Comparison of ENCODE assay signal across 8 mouse cellular contexts in the genomic region with DNA sequence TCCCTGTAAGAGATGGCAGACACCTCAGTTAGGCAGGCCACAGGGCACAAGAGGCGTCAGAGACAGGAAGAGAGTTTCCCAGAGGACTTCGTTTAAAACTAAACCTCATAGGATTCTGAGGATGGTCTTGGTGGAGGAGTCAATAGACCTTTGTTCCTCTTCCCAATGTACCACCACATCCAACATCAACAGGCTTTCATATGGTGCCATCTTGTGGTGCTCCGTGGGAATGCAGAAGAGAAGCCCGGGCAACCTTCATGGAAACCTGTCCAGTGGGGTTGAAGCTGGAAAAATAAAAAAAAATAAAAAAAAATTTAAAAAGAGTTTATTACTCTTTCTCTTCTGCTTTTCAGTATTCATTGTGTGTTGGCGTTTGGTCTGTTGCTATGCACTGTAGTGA. TPM values are rescaled to one million over a fixed set of nuclear protein-coding genes. Genes with fewer than 3 reads are reported as not detected.
DNase-seq lines count a peak whose midpoint lies in the region; ATAC-seq and TF ChIP-seq lines count a peak whose summit lies in the region.
"Not testable (repeated sequence)": the region's sequence is repeated elsewhere in the genome, so short reads cannot be mapped to it uniquely, and the experiment has no call there.

No protein-coding gene starts in this region.

- not testable (repeated sequence) for H3K4me3 ChIP-seq in hindbrain, embryonic 14.5 days (replicated peaks; ENCODE audit: low read length); lung, embryonic 14.5 days (ENCODE audit: low read depth, low read length)

- DNase-seq in adrenal gland, adult (ENCODE audit: inconsistent age in 2 of 2, low spot score in 1 of 2), result peak; percentile 38 to 85
- DNase-seq in cerebellum, postnatal 14 days, result peak; percentile 85 to 86
- DNase-seq in frontal cortex, adult 2 months (ENCODE audit: extremely low spot score in 1 of 2, low spot score in 1 of 2), result peak; percentile 44 to 88
- peak; percentile 83 for DNase-seq in hindbrain, embryonic 14.5 days (ENCODE audit: low spot score)
- DNase-seq in layer of hippocampus, adult 9-11 months, result peak; percentile 42
- peak; percentile 76 for DNase-seq in lung, embryonic 14.5 days
- DNase-seq in retina, postnatal 1 day, result peak; percentile 68
- DNase-seq in yolk sac, embryonic 10.5 days (ENCODE audit: low spot score), result peak; percentile 20

- not testable (repeated sequence) for H3K9me3 ChIP-seq in hindbrain, embryonic 14.5 days (ENCODE audit: control insufficient read depth, low read length); lung, embryonic 14.5 days (ENCODE audit: low read depth, low read length)

- not testable (repeated sequence) for H3K9ac ChIP-seq in hindbrain, embryonic 14.5 days; lung, embryonic 14.5 days

- not testable (repeated sequence) for H3K36me3 ChIP-seq in hindbrain, embryonic 14.5 days (replicated peaks; ENCODE audit: control insufficient read depth, insufficient read depth); lung, embryonic 14.5 days (ENCODE audit: insufficient read depth)

- H3K27ac ChIP-seq in hindbrain, embryonic 14.5 days; lung, embryonic 14.5 days (ENCODE audit: low read depth): not testable (repeated sequence)

- not testable (repeated sequence) for H3K4me2 ChIP-seq in hindbrain, embryonic 14.5 days (replicated peaks); lung, embryonic 14.5 days

- 34% methylated on average over 5 of the region's 5 CpGs for WGBS in hindbrain, embryonic 14.5 days
- WGBS in lung, embryonic 14.5 days, result 16% methylated on average over 5 of the region's 5 CpGs

- not testable (repeated sequence) for ATAC-seq in hindbrain, embryonic 14.5 days (ENCODE audit: low FRiP score)
- 0 out of 2 replicates have a peak, but pooled peaks have one; percentile 49 for ATAC-seq in lung, embryonic 14.5 days (ENCODE audit: insufficient read depth)

- H3K27me3 ChIP-seq in hindbrain, embryonic 14.5 days (ENCODE audit: control insufficient read depth, insufficient read depth, low read length); lung, embryonic 14.5 days (ENCODE audit: insufficient read depth, low read length): not testable (repeated sequence)

- TF ChIP-seq CTCF in lung, embryonic 14.5 days (IDR thresholded peaks at IDR 0.05; ENCODE audit: low read depth), result peak; percentile 80

- not testable (repeated sequence) for H3K4me1 ChIP-seq in hindbrain, embryonic 14.5 days (replicated peaks; ENCODE audit: control insufficient read depth, insufficient read depth, low read length); lung, embryonic 14.5 days (ENCODE audit: insufficient read depth)

RNA-seq across cellular contexts. Expression of gene Susd5, which starts 59.7 kb away (rescaled TPM):
- polyA plus RNA-seq in frontal cortex, adult 2 months (2012; rRNA removed), result 2.8 and 3.4 TPM in 2 replicates
- 0.39 and 0.65 TPM in 2 replicates for polyA plus RNA-seq in hindbrain, embryonic 14.5 days (2014; fragmentation: Nextera tagmentation; extraction: Ambion mirVana)
- polyA plus RNA-seq in lung, embryonic 14.5 days (2014; fragmentation: Nextera tagmentation; extraction: Ambion mirVana), result 0.26 and 0.46 TPM in 2 replicates

Comparison
In these comparisons a context has a peak if more than half of its experiments do, and no peak if none do; other contexts are left out.
1. DNase-seq: peak in every context shown above with its lines; median percentile 86 in cerebellum, postnatal 14 days; 83 in hindbrain, embryonic 14.5 days; 76 in lung, embryonic 14.5 days; 68 in retina, postnatal 1 day; 66 in frontal cortex, adult 2 months; 62 in adrenal gland, adult; 42 in layer of hippocampus, adult 9-11 months; 20 in yolk sac, embryonic 10.5 days.